Mouse (Mus musculus): ENCODE results near the gene Gabarapl1. TPM values are rescaled to one million over a fixed set of nuclear protein-coding genes. Genes with fewer than 3 reads are reported as not detected.

Gene Gabarapl1
- total RNA-seq, 2 experiments from 2014 or later: 149 to 199 TPM

Other genes starting within 250 kb of the Gabarapl1 start
- gene 4922502D21Rik, start 201.4 kb upstream of the Gabarapl1 start, total RNA-seq (2021): not detected
- gene Clec12a, start 190.5 kb upstream of the Gabarapl1 start, total RNA-seq (2021): under 1 TPM; 0.85 to 0.94 TPM
- gene Clec12b, start 147.3 kb upstream of the Gabarapl1 start, total RNA-seq (2021): not detected
- 1 to 10 TPM; 1.0 to 1.2 TPM for gene Clec1b, start 135.9 kb upstream of the Gabarapl1 start, total RNA-seq (2021)
- under 1 TPM in 1 of 2 experiments, not detected in 1; 0.62 TPM for gene Clec9a, start 124.3 kb upstream of the Gabarapl1 start, total RNA-seq (2021)
- gene Clec1a, start 81.2 kb upstream of the Gabarapl1 start, total RNA-seq (2021): 10 to 100 TPM; 11.1 to 11.4 TPM
- not detected for gene Olr1, start 26.0 kb upstream of the Gabarapl1 start, total RNA-seq (2021)
- gene Tmem52b, start 20.6 kb upstream of the Gabarapl1 start, total RNA-seq (2021): not detected
- gene Klre1, start 44.7 kb downstream of the Gabarapl1 start, total RNA-seq (2021): under 1 TPM in 1 of 2 experiments, not detected in 1; 0.30 TPM
- 1 to 10 TPM in 1 of 2 experiments, not detected in 1; 1.1 TPM for gene Klrd1, start 58.6 kb downstream of the Gabarapl1 start, total RNA-seq (2021)
- gene Klrk1, start 90.7 kb downstream of the Gabarapl1 start, total RNA-seq (2021): under 1 TPM; 0.26 to 0.57 TPM
- gene Klrc3, start 110.2 kb downstream of the Gabarapl1 start, total RNA-seq (2021): not detected
- gene Klrc2, start 127.5 kb downstream of the Gabarapl1 start, total RNA-seq (2021): not detected
- gene Klrc1, start 145.8 kb downstream of the Gabarapl1 start, total RNA-seq (2021): under 1 TPM in 1 of 2 experiments, not detected in 1; 0.27 TPM
- not detected for gene Klri1, start 184.0 kb downstream of the Gabarapl1 start, total RNA-seq (2021)
- gene Klri2, start 207.3 kb downstream of the Gabarapl1 start, total RNA-seq (2021): not detected